Mouse (Mus musculus) heart, postnatal 0 days (tissue): ENCODE data around the gene Gpi1.

Experiments
- CTCF ChIP-seq: IDR thresholded peaks from 2 replicates; pipeline ENCODE4 v1.5.1; 2016; ENCODE audit warnings: antibody characterized with exemption, control low read depth, low read depth
- EP300 ChIP-seq: IDR thresholded peaks from 2 replicates; pipeline ENCODE4 v1.6.1; 2016; ENCODE audit warnings: antibody characterized with exemption, low read depth

GRCm38 (mm10) chr7:34221594-34222250, 8.4 kb downstream of the Gpi1 start:
- TF ChIP-seq CTCF = no peak
- no peak for TF ChIP-seq EP300
